Mouse (Mus musculus): Measurements from ENCODE around the gene Lta.

The Lta gene

DNA sequence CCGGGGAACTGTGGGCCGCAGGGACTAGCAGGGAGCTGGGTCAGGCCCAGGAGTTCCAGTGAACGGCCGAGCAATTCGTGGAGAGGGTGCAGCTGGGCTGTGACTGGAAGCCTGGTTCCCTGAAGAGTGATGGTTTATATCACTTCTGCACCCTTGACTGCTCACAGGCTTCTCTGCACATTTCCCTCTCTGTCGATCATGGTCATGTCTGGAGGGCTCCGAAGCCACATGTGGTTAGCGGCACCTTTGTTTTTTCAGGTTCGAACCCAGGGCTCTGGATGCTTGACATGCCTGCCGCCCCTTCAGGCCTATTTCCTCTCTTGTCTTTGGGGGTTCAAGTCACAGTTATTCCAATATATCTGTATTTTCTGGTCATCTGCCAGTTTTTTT, 224 bp upstream of the Lta start:
- DNase-seq, result no peak

DNA sequence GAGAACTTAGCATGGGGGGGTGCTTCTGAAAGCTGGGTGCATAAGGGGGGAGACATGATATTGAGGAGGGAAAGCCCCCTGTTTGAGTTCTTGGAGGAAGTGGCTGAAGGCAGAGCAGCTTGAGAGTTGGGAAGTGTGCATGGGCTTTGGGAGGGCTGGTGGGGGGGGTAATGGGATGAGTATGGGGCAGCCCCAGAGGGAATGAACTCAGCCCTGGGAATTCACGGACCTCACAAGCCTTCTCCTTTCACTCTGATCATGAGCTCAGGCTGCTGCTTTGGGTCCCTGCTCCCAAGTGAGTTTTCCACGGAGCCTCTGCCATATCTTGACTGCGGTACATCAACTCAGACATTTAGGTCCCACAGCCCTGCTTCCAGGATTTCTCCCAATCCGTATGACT, 2.7 kb downstream of the Lta start:
- no peak for DNase-seq

DNA sequence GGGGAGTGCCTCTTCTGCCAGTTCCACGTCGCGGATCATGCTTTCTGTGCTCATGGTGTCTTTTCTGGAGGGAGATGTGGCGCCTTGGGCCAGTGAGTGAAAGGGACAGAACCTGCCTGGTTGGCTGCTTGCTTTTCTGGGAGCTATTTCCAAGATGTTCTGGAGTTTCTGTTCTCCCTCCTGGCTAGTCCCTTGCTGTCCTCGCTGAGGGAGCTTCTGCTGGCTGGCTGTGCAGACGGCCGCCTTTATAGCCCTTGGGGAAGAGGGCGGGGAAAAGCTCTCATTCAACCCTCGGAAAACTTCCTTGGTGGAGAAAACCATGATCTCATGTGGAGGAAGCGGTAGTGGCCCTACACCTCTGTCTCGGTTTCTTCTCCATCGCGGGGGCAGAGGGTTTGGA, 3.4 kb downstream of the Lta start, which contains the start of gene Tnf:
Gene Tnf (minus strand): TSS at position 221 of the 400 bp plus-strand sequence.
- DNase-seq, result no peak

DNA sequence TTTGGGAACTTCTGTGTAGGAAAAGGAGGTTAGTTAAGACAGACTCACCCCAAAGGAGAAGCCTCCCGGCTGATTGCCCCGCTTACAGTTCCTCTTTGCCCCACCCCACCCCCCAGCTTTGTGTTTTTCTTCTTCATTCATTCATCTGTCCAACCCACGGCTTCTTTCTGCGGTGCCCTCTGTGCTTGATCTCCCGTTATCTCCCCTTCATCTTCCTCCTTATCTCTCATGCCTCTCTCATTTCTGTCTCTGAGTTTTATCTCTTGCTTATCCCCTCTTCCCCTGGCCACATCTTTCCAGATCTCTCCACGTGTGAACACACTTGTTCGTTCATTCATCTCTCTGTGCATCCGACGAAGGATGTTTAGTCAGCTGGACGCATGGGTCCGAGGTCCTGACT, 4.0 kb downstream of the Lta start:
- no peak for DNase-seq

DNA sequence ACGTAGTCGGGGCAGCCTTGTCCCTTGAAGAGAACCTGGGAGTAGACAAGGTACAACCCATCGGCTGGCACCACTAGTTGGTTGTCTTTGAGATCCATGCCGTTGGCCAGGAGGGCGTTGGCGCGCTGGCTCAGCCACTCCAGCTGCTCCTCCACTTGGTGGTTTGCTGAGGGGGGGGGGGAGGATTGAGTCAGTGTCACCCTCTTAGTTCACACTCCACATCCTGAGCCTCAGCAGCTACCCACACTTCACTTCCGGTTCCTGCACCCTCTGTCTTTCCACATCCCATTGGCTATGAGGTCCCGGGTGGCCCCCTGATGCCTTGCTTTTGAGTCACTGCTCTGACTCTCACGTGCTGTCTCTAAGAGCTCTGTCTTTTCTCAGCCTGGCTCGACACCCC, 4.8 kb downstream of the Lta start:
- DNase-seq, result no peak

DNA sequence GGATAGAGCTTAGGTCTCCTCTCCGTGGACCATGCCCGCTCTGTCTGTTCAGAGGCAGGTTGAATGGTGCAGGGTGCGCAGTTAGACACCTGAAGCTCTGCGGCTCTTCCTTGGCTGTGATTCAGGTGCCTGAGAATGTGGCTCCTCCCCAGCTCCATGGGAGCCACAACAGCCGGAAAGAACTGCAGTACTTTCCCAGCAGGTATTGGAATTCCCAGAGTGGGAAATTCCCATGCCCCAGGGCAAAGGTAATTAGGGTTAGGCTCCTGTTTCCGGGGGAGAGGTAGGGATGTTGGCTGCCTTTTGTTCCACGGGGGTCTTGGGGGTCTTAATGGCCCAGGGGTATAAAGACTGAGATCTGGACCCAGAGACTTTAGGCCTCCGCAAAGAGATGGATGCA, 6.2 kb downstream of the Lta start:
- no peak for DNase-seq

DNA sequence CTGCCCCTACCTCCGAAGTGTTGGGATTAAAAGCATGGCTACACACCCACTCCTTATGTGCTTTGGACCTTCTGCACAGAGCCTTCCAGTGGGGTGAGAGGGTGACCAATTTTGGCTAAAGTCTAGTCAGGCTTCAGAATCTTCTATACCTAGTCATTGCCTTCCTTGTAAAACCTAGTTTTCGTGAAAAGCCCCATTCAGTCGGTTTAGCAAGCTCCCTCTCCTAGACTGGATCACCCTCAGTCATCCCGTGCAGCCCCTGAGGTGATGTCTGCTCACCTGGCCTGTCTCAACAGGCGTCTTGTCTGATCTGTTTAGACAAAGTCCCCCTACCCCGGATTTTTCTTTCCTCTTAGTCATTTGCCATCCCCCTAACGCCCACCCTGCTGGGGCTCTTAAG, 7.1 kb downstream of the Lta start:
- no peak for DNase-seq

DNA sequence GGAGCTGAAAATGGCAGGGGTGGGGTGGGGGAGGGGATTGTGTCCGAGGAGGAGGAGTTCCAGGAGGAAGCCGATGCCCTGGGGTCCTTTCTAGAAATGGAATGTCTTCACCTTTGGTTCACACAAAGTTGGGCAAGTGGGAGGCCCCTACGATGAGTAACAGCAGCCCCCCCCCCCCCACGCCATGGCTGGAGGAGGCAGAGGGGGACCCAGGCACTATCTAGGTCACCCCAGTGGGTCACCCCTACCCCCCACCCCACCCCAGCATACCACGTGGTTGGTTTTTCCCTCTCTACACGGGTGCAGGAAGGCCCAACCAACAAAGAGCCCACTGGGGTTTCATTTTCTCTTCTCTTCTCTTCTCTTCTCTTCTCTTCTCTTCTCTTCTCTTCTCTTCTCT, 8.0 kb downstream of the Lta start:
- DNase-seq, result no peak

DNA sequence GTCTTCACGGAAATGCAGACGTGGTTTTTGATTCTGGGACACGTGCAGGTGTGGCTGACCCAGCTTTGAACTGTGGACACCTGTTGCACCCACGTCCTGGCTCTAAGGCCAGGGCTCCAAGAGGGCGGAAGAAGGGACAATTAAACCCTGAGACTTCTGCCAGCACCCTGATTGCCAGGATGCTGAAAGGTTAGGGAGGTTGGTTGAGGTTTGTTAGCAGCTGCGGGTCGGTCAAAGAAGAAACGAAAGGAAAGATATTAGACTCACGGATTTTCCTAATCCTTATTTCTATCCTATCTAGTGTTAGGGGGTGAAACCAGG, 8.9 kb downstream of the Lta start:
- no peak for DNase-seq

DNA sequence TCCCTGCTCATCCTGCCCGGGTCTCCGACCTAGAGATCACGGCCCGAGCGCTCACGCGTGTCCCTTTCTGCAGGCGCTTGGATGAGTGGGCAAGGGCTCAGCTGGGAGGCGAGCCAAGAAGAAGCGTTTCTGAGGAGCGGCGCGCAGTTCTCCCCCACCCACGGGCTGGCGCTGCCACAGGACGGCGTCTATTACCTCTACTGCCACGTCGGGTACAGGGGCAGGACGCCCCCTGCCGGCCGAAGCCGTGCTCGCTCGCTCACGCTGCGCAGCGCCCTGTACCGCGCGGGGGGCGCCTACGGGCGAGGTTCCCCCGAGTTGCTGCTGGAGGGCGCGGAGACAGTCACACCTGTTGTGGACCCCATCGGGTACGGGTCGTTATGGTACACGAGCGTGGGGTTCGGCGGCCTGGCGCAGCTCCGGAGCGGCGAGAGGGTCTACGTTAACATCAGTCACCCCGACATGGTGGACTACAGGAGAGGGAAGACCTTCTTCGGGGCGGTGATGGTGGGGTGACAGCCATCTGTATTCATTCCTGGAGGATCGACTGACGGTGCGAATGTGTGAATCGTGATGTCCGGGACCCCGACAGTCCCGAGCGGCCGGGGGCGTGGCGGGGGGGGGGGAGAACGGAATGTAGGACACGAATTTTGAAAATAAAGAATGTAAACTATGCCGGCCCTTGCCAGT, 9.4 kb downstream of the Lta start:
- DNase-seq, result peak; percentile 84 to 86

DNA sequence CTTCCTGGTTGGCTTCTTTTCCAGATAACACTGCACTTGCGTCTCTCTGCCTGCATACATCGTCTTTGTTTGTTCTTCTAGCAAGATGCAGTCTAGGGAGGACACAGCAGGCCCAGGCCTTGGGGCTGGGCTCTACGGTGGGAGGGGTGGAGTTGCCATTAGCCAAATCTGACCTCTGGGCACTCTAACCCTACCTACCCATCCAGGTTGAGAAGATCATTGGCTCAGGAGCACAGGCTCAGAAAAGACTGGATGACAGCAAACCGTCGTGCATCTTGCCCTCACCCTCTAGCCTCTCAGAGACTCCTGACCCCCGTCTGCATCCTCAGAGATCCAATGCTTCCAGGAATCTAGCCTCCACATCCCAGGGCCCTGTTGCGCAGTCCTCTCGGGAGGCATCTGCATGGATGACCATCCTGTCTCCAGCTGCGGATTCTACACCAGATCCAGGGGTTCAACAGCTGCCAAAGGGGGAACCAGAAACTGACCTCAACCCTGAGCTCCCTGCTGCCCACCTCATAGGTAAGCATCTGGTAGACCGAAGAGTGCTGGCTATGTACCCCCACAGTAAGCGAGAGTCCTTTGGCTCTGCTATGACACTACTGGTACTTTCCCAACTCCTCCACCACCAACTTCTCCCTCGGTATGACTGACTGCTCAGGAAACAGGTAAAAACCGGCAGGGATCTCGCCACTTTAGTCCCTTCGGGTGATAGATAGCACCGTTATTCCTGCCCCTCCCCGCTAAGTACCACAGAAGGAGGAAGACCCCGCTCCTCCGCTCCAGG, 10.1 kb downstream of the Lta start:
- DNase-seq, result no peak

DNA sequence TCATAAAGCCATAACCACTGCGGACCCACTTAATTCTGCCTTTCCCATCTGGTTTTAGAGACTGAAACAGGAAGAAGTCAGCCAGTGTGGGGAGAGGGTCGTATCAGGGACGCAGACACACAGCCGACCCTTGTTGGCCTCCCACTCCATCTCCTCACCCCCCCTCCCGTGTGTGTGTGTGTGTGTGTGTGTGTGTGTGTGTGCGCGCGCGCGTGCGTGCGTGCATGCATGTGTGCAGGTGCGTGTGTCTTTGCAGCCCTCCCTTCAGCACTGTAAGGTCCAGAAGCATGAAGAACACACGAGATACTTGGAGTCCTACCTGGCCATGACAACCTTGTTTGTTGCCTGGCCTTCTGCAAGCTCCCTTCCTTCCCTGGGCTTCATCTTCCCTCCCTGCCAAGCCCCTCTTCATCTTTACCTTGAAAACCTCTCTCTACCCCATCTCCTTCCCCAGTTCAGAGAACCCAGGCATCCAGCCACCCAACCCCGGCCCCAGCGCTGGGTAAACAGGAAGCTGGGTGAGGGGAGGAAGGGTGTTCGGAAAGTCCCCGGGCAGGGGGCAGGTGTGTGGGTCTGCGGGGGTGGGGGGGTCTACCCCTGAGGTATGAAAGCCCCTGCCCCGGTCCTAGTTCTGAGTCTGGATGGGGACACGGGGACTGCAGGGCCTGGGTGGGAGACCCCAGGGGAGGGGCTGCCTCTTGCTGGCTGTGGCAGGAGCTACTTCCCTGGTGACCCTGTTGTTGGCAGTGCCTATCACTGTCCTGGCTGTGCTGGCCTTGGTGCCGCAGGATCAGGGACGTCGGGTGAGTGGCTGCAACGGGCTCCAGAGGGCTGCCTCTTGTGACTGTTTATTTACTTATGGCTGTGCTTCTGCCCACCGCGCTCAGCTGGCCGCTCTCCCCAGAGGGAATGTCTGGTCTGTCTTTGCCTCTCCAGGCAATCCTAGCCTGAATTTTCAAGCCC, 11.0 kb downstream of the Lta start, which contains the start of gene Ltb:
Gene Ltb (plus strand): TSS at position 559 of the 963 bp plus-strand sequence.
- no peak for DNase-seq

DNA sequence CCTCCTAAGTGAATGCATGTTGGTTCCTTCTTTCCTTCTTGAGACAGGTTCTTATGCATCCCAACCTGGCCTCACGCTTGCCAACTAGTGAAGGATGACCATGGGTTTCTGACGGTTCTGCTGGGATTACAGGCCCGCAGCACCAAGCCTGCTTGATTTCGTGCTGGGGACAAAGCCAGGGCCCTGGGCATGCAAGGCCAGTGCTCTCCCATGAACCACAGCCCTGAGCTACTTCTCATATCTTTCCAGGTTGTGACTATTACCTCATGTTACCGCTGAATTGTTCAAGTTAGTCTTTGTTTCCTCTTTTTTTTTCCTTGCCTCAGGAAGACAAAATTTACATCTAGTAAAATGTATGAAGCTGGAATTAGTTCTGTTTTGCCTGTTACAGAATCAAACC, 12.2 kb downstream of the Lta start:
- DNase-seq, result no peak

DNA sequence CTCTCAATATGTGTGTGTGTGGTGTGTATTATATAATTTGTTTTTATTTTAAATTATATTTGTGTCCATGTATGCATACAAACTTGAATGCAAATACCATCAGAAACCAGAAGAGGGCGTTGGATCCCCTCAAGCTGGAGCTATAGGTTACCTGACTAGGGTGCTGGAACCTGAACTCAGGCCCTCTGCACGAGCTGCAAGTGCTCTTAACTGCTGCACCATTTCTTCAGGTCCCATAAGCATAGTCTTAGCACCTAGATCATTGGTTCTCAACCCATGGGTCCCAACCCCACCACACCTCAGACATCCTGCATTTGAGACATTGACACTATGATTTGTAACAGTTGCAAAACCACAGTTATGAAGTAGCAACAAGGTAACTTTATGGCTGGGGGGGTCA, 13.4 kb downstream of the Lta start:
- no peak for DNase-seq

DNA sequence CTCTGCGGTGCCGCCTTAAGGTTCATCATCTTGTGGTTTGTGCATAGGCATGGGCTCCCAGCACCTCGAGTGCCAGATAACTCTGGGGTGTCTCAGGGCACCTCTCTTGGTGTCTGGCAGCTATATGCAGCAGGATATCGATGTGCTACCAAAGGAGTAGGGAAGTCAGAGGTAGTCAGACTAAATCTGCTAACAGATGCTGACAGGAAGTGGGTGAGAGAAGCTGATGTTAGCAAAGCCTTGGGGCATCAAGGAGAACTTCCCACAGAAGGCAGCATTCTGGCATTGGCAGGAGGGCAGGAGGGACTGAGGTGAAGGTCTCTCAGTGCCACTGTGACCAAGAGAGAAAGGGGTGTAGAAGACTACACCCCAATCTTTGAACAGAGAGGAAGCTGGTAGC, 15.1 kb downstream of the Lta start:
- DNase-seq, result no peak

DNA sequence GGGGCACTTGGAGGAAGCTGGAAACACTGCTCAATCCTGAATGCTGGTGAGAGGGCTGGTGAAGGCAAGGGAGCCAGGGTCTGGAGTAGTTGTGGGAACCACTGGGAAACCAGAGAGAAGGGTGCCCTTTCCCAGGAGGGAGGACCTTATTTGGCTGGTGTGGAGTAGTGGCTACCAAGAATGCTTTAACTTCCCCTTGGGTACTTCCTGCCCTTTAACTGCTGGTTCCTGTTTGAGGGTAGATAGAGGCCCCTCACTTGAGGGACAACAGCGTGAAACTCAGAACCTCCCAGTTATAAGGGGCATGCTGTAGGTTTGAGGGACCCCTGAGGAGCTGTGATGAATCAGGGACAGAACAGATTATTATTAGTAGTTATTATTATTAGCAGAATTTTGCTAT, 16.0 kb downstream of the Lta start:
- no peak for DNase-seq

DNA sequence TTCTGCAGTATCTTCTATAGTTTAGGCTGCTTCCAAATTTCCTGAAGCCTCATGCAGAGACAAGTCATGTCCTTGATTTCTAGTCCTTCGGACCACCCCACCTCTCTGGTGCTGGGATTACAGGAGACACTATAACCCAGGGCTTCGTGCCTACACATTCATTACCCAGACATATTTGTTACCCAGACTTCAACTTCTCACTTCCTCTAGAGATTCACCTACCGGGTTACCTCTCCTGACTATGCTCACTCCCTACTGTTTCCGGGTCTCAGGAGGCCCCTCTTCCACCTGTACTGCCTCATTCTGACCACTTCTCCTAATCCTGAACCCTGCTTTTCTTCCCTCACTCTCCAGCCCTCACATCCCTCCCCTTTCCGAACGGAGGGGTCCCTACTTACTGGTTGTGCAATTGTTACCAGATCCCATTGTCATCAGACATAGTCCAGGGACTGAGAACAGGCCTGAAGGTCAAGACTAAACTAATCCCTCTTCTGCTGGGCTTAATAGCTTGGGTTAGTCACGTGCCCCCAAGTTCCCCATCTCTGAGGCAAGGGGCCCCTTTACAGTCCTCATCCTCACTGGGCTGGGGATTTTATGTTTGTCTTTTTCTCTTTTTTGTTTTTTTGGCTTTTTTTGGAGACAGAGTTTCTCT, 17.1 kb downstream of the Lta start, which contains the start of gene Lst1:
Gene Lst1 (minus strand): TSS at position 481 of the 652 bp plus-strand sequence.
- no peak for DNase-seq

DNA sequence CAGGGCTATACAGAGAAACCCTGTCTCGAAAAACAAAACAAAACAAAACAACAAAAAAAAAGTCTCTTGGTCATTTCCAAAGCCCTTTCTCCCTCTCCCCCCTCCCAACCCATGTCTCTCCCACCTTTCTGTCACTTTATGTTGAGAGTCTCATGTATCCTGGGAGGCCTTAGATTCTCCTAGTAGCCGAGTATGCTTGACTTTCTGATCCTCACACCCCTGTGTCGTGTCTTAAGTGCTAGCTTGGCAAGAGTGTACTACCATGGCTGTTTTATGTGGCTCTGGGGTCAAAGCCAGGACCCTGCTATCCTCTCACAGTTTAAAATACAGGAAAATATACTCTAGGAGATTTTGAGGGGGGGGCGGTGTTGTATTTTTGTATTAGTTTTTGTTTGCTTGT, 17.8 kb downstream of the Lta start:
- DNase-seq, result no peak

DNA sequence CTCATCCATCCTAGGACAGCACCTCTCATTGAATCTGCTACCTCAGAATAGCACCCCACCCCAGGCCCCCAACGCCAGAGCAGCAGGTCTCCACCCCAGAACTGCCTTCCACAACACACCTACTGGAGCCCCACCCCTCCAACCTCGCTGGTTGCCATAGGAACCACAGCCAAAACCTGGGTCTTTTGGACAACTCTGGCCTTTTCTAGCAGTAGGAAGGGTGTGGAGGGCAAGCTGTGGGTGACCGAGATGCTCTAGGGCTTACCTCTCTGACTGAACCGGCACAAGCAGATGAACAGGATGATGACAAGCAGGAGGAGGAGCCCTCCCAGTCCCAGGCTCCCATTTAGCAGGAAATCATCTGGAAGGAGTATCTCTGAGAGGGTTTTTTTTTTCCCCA, 18.5 kb downstream of the Lta start:
- peak in 1 of 2 experiments; percentile 46 for DNase-seq

DNA sequence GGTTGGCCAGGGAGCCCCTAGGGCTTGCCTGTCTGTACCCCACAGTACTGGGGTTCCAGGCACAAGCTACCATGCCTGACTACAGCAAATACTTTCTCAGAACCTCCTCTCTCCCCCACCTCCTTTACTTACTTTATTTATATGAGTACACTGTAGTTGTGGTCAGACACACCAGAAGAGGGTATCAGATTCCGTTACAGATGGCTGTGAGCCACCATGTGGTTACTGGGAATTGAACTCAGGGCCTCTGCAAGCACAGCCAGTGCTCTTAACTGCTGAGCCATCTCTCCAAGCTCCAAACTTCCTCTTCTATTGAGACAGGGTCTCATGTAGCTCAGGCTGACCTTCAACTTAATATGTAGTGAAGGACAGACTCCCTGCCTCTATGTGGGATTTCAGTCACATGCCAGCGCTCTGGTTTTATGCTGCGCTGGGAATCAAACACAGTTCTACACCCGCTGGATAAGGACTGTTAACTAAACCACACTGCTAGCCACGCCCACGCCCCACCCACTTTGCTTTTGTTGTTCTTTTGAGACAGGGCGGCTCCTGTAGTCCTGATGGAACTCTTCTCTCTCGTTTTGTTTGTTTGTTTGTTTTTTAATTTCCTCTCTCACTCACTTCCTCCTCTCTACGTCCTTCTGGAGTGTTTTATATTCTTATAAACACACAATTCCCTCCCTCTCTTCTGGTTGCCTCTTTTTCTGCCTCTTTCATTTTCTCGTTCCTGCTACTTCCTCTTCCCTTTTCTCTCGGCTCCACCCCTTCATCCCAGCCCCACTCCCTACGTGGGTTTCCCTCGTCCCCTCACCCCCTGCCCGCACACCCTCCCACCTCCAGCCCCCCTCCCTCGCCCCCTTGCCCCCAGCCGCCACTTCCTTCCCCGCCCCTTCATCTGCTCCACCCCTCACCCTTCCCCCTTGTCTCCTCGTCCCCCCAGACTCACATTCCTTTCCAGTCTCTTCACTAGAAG, 19.2 kb downstream of the Lta start:
- peak; percentile 49 to 62 for DNase-seq

DNA sequence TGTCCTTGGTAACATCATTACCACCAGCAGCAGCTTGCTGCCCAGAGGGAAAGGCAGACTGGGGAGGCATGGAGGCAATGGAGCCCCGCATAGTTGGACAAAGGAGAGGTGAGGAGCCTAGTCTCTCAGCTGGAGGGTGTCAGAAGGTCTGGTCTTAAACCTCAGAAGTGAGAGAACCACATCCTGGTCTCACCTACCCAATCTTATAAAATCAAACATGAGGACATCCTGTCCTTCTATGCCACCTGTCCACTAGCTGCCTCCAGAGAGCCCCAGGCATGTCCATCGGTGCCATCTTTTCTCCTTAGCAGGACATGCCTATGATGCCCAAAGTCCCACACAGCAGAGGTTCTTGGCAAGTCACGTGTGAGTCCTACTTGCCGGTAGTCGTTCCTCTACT, 25.1 kb downstream of the Lta start:
- no peak for DNase-seq

DNA sequence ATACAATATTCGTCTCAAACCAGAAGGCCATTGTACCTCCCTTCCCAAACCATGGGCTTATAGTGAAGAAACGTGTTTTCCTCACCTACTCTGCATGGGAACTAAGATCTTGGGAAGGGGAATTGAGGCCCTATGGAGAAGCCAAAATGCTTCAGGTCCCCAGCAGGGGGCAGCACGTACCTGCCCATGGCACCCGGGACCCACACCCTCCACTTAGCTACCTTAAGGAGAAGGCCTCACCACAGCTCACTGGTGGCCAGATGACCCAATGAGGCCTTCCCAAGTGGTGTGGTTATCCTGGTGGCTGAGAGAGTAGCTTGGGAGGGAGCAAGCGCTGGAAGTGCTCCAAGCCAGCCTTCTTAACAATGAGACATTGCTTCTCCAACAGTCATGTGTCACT, 26.6 kb downstream of the Lta start:
- DNase-seq, result peak; percentile 75 to 76
